Mouse (Mus musculus) spleen, postnatal 14 days (tissue): ENCODE measurements around the gene Gab1.

ENCODE experiments used
- DNase-seq, 2 experiments: peaks; one replicate each; pipeline ENCODE4 v3.0.0; 2021 to 2022; ENCODE audit warnings: low spot score in 2 of 2

Gab1 gene

GRCm38 (mm10) chr8:80749091-80749490 is 131.2 kb downstream of the Gab1 start:
- DNase-seq = no peak

GRCm38 (mm10) chr8:80739932-80740331 is 140.4 kb downstream of the Gab1 start:
- no peak for DNase-seq

- peak; percentile 91 for DNase-seq
These were observed 141.0 kb downstream of the Gab1 start, which contains the start of gene Smarca5 for GRCm38 (mm10) chr8:80739155-80739924. Gene Smarca5, minus strand, starts transcription at chr8:80739497.

GRCm38 (mm10) chr8:80738388-80739154 is 141.7 kb downstream of the Gab1 start:
- peak; percentile 33 to 41 for DNase-seq

GRCm38 (mm10) chr8:80738046-80738387 is 142.3 kb downstream of the Gab1 start:
- DNase-seq = no peak

GRCm38 (mm10) chr8:80732326-80732725 is 148.0 kb downstream of the Gab1 start:
- no peak for DNase-seq

GRCm38 (mm10) chr8:80714461-80714860 is 165.9 kb downstream of the Gab1 start:
- no peak for DNase-seq
